Mouse (Mus musculus): Measurements from ENCODE around the gene Adgrg6.

GRCm38 (mm10) chr10:14592215-14592614, 46.8 kb upstream of the Adgrg6 start:
- TF ChIP-seq CTCF (IDR thresholded peaks at IDR 0.05; ENCODE audit: control insufficient read depth, insufficient read depth, insufficient replicate concordance, low read depth, low read length) (no peak), POLR2A (IDR thresholded peaks at IDR 0.05; ENCODE audit: control insufficient read depth, low read depth, low read length) (no peak)

Measured in testis, adult 2 months (tissue).